Mouse (Mus musculus) v-Abl transformed pro-B cells (cell line): ENCODE measurements around the gene Hnf1b.

ENCODE experiments used
- in situ Hi-C, 2 experiments: fragments of 400-800 bp; cut with MboI; formaldehyde crosslinking; loops; one replicate each; pipeline ENCODE4 v1.15.1; 2025; ENCODE audit not compliant: unreplicated experiment in 2 of 2

The Hnf1b gene

DNA sequence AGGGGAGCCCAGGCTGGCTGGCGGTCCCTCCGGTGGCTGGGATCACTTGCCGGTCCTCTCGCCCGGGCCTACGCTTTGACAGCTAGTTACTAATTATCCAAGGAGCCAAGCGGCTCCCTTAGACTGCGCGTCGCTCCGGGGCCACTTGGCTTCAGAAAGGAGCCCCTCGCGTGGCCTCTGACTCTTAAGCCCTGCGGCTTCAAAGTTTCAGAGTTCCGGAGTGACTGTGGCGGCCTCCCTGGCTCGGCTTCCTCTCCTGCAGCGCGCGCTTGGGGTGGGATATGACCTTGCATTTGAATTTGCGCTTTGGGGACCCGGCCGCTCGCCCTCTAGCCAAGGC is 2.1 kb downstream of the Hnf1b start:
- in situ Hi-C loops: no loop called here

DNA sequence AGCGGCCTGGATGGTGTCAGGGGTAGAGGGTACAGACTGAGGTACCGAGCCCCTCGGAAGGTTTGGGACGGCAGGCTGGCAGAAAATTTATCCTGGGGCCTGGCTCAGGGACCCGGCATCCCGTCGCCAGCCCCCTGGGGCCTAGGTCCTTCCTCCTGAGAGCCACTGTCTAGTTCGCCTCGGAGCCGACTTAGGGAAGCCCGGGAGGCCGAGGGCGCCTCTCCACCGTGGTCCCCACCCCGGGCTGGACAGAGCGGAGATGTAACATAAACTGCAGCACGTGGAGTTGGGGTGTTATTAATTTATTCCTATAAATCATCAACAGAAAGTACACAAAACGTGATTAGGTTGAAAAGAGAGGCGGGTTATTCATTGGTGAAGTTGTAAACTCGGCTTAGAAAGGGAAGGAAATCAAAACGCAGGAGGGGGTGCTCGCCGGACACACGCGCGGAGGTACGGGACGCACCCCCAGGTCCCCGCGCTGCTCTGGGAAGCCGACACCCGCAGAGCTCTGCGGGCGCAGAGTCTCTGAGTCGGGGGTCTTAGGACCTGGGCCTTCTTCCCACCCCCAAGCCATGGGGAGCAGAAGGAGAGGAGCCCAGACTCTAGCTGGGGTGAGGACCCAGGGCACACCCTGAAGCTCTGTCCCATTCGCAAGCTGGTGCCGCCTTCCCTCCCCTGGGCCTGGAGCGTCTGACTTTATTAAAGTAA is 2.8 kb downstream of the Hnf1b start:
- in situ Hi-C loops: no loop called here

DNA sequence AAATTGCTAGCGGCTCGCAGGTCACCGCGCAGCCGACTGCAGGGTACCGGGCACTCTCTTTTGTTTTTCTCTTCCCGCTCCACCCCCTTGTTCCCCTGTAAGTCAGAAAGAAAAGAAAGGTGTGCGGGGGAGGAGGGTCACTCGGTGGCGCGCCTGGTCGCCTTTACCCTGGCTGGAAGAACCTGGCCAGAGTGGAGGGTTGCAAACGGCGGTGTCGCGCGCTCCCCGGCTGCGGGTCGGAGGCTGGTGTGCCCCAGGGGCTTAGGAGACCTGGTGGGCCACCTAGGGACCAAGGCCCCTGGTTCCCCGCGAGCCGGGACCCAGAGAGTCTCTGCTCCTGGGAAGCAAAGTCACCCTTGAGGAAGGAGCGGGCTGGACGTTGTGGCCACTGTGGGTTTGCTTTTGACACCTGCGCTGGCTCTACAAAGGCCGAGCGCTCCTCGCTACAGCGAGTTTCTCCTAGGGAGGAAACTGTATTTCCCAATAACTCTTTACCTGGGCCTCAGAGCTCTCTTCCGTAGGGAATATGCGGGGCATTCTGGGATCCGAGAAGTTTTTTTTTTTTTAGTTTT is 3.4 kb downstream of the Hnf1b start:
- in situ Hi-C loops: no loop called here

DNA sequence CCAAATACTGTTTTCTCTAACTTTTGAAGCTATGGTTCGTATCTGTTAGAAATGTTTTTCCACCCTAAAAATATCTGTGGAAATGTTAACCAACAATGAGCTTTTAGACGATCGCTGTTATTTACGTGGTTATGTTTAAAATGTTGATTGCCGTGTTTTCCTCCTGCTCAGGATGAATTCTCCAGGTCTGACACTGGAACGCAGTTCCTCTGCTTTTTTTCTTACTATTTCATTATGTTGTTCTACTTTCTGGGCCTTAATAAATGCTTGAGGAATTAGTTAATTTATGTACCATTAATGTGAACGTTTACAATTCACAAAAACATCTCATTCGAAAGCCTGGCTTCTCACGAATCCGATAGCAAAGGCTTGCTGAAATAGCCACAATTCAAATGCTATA is 4.2 kb downstream of the Hnf1b start:
- in situ Hi-C loops: no loop called here

GRCm38 (mm10) chr11:83854707-83855106 is 4.8 kb downstream of the Hnf1b start:
- in situ Hi-C loops: no loop called here

DNA sequence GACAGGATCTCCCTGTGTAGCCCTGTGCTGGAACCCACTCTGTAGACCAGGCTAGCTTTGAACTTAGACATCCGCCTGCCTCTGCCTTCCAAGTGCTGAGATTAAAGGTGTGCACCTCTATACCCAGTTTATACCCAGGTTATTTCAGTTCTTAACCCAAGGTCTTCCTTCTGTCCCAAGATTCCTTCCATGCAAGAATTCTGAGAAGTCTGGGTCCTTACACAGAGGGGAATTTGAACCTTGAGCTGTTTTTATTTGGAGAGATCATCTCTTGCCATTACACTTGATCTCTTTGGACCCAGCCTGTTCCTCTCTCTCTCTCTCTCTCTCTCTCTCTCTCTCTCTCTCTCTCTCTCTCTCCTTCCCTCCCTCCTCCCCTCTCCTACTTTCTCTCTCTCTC is 7.4 kb downstream of the Hnf1b start:
- in situ Hi-C loops: no loop called here

DNA sequence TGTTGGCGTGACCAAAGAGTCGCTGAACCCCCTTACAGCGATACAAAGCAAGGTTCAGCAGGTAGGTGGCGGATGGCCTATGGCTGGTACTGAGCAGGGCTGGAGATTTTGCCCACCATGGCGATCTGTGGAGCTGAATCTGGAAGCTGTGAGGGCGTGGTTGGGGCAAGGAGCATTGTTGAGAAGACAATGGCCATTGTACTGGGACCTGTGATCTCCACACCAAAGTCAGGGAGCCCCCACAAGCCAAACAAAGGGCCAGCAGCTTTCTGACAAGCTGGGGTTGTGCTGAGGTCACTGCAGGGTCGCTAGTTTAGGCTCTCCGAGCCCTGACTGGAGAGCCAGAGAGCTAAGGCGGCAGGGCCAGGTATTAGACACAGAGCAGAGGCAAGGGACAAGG is 15.4 kb downstream of the Hnf1b start:
- in situ Hi-C loops: no loop called here

- in situ Hi-C loops: no loop called here
These were observed 17.7 kb downstream of the Hnf1b start for GRCm38 (mm10) chr11:83867571-83867970.

DNA sequence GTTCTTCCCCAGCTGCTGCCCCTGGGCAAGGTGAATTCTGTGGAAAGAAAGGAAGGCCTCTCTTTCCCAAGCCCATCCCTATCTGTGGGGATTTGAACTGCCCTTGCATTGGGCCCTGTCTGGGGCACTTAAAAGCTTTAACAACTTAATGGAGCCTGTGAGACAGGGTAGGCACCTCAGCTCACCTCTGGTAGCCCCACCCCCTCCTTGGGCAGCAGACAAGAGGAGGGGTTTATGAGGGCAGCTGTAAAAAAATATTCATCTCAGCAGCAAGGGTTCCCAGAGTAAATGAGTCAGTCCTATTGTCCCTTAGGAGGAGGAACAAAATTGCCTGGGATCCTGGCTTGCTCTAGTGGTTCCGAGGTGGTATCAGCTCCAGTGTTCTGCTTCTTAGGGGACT is 19.3 kb downstream of the Hnf1b start:
- in situ Hi-C loops: no loop called here

GRCm38 (mm10) chr11:83869686-83870085 is 19.8 kb downstream of the Hnf1b start:
- in situ Hi-C loops: no loop called here

DNA sequence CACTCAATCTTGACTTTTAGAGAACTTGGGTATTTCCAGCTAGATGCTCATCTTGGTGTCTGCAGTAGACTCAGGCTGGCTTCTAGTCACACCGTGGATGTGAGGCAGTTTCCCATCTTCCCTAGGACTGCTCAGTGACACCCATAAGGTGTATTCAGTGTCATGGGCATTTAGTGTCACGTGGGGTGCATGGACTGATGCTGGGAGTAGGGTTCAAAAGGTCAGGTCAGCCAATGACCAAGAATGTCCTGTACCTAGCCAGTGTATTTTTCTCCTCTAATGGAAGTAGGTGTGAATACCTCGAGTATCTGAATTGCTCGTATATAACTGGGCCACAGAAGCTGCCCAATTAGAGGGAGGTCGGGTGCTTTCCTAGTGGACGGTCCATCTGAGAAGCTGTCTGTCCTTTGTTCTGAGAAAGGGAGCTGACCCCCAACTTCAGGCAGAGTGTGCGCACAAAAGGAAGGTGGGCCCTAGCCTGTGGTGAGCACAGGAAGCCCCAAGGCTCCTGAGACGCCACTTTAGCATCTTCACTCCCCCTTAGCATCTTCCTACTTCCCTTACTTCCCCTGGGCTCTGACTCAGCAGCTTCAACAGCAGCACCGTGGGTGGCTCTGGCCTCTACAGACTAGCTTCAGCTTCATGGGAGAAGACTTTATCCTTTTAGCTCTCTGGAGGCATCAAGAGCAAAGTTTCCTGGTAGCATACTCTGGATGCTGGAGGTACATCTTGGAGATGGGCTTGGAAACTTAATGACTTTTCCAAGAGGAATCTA is 22.1 kb downstream of the Hnf1b start:
- in situ Hi-C loops: no loop called here

DNA sequence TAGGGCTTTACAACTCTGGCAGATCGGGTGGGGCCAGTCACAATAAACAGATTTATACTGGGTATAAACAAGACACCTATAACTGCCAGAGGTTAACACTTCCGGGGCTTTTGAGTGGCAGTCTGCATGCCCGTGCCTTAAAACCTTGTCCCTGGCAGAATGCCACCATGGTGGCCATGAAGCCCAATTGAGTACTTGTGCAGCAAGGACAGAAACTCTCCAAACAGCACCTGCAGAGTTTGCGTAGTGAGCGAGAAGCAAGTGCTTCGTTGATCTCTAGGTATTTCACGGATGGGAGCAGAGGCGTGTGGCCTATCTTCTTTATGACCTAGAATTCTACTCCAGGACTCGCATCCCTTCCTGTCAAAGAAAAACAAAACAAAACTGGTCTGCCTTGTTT is 23.6 kb downstream of the Hnf1b start:
- in situ Hi-C loops: no loop called here

DNA sequence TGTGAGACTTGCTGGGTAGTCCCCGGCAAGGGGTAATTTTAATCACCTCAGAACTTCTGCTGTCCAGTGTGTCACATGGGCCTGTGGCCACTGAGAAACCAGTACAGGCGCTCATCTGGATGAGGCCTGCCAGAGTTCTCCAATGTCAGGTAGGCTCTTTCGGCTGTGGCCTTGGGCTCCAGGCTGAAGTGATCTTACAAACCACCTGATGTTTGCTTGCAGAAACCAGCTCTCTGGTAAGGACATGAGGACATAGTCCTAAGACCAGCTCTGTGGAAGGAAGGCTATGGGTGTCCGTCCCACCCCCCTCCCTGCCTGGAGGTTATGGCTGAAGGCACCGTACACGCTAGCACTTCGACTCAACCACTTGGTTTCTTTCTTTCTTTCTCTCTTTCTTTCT is 26.8 kb downstream of the Hnf1b start:
- in situ Hi-C loops: no loop called here

DNA sequence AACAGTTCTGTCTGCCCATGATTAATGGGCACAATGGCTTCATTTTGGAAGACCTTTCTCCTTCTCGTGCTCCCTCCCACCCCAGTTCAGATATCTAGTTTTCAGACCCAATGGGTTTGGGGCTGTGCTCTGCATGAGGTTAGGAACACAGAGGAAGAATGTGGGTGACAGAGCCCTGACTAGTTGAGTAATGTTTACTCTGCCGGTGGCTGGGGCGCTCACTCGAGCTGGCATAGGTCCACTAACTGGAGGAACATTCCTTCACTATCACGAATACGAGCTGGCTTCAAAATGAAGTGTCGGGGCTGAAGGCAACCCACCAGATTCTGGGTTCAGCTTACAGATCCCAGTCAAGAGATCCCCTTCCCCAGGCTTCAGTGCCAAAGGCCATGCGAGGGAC is 27.9 kb downstream of the Hnf1b start:
- in situ Hi-C loops: no loop called here

- in situ Hi-C loops: no loop called here
These were observed 28.6 kb downstream of the Hnf1b start for GRCm38 (mm10) chr11:83878417-83878952.

DNA sequence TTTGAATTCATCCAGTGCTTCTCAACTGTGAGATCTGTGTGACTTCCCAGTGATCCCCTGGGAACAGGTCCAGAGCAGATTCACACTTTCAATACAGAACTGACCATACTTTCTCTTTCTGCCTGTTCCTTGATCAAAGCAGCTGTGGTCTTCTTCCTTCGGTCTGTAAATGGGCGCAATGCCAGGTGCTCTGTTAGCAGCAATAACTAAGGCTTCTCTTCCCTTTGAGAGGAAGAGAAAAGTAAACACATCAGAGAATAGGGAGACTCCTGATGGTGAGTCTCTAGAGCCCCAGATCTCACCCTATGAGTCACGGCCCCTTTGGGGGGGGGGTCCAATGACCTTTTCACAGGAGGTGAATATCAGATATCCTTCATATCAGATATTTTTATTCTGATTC is 29.3 kb downstream of the Hnf1b start:
- in situ Hi-C loops: no loop called here

GRCm38 (mm10) chr11:83881438-83881837 is 31.6 kb downstream of the Hnf1b start:
- in situ Hi-C loops: no loop called here

DNA sequence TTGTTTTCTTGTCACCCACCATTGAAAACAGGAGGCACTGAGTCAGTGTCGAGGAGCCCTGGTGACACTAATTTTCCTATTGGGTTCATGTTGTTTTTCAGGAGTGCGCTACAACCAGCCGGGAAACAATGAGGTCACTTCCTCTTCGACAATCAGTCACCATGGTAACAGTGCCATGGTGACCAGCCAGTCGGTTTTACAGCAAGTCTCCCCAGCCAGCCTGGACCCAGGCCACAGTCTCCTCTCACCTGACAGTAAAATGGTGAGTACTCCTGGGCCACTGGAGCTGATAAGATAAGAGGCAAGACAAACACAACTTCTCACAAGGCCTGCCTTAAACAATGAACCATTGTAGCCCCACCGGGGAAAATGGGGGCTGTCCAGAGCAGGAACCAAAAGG is 32.7 kb downstream of the Hnf1b start:
- in situ Hi-C loops: no loop called here

DNA sequence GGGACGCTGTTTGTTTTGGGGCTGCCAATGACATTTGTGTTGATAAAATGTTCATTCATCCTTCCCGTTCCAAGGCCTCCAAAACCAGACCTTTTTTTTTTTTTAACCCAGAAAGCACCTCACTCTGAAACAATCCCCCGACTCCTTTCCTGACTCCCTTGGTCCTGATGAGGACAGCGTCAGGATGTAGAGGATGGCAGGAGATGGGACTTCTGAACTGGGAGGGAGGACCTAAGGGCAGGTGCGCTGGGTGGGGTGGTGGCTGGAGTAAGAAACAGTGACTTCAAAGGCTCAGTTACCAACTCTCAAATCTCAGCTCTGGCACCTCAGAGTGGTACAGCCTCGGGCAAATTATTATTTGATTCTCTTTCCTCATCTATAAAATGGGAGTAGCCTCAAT is 33.2 kb downstream of the Hnf1b start:
- in situ Hi-C loops: no loop called here

DNA sequence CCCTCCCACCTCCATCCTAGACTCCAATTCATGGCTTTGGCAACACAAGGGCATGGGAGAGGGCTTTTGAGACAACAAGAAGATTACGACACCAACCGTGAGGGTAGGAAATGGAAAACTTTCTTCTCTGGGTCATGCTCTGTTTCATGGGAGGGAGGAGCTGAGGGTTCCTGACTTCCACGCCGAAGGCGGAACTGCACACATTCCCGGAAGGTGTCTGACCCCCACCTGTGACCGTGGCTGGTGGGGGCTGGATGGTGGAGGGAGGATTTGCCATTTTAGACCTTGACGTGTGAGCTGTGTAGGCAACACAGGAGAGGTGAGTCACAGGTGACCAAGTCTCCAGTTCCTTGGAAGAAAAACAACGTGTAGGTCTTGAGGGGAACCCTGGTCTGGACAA is 33.9 kb downstream of the Hnf1b start:
- in situ Hi-C loops: no loop called here

GRCm38 (mm10) chr11:83885175-83885574 is 35.3 kb downstream of the Hnf1b start:
- in situ Hi-C loops: no loop called here

DNA sequence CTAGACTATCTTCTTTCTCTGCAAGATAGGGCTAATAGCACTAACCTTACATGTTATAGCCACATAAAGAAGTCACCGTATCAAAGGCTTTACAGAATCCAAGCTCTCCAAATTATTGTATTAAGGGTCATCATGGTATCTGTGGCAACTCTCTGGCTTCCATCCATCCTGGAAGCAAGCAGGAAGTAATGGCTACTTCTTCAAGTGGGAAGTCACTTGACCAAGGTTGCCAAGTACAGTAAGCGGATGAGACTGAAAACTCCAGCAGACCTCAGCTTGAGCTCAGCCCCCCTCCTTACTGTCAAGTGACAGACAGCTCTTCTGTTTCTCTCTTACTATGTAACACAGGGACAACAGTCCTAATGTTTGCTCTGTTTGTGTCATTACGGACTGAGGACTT is 36.9 kb downstream of the Hnf1b start:
- in situ Hi-C loops: no loop called here
